Mouse (Mus musculus) urinary bladder, postnatal 4 days (tissue): Measurements from ENCODE around the gene 1700029H14Rik.

Experiments
- DNase-seq, 2 experiments: peaks; one replicate each; pipeline ENCODE4 v3.0.0; 2021 to 2022; ENCODE audit warnings: low spot score in 2 of 2

1700029H14Rik gene

GRCm38 (mm10) chr8:13562118-13562517, at the start of gene 1700029H14Rik:
1700029H14Rik (minus strand) TSS chr8:13562461.
- peak in 1 of 2 experiments; percentile 32 for DNase-seq

DNA sequence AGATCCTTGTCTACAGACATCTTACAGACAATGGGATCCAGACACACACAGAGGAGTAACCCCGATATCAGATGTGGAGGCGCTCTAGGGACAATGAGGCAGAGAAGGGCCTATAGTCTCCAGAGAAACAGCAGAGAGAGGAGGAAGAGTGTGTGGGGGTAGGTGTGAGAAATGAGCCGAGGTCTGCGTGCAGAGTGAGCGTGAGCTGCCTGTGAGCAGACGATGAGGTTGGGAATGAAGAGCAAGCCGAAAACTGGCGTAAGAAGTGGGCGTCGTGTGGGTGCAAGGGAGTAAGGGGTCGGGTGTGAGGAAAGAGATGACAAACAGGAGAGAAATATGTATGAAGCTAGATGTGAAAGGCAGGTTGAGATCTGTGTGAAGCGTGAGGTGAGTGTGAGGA, 49.4 kb upstream of the 1700029H14Rik start:
- no peak for DNase-seq

DNA sequence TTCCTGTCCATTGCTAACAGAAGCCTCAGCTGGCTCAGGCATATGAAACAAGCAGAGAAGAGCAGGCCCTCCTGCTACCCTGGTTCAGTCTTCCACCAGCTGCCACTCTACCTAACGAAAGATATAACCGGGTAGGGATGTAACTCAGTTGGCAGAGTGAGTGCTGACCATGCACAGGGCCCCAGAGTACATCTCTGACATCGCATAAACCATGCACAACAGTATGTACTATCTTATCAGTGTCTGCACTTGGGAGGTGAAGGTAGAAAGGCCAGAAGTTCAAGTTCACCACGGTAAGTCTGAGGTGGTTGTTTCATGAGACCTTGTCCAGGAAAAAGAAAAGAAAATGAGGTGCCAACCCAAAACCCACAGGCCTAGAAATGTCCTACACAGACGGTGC, 47.7 kb upstream of the 1700029H14Rik start:
- DNase-seq, result no peak

- no peak for DNase-seq
Measured at GRCm38 (mm10) chr8:13608946-13609345, 46.7 kb upstream of the 1700029H14Rik start.

DNA sequence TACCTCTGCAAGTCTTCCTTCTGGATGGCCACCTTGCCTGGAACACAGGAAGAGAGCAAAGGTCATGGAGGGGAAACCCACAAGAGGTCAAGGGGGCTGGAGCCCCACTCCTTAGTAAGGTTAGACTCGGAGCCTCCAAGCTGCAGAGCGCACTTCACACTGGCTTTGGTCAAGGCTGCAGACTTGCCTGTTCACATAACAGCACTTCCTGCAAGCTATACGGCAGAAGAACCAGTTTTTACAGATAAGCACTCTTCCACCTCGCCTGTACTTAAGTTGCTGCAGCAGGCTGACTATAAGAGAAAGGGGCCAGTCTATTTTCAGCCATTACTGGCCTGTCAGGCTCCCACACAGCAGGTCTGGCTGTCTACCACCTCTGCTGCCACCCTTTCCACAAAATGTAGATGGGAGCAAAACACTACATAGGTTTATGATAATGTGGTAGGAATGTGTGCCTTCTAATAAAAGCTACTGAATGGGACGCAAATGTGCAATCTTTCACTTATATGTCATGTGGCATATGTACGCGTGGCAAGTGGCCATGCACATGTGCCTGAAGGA, 43.7 kb upstream of the 1700029H14Rik start:
- DNase-seq, result no peak

- no peak for DNase-seq
Measured at GRCm38 (mm10) chr8:13602621-13603020, 40.4 kb upstream of the 1700029H14Rik start.

GRCm38 (mm10) chr8:13601166-13601565, 38.9 kb upstream of the 1700029H14Rik start:
- DNase-seq, result no peak

GRCm38 (mm10) chr8:13600716-13601115, 38.5 kb upstream of the 1700029H14Rik start:
- no peak for DNase-seq

- DNase-seq, result no peak
Measured at GRCm38 (mm10) chr8:13600204-13600603, 37.9 kb upstream of the 1700029H14Rik start.

DNA sequence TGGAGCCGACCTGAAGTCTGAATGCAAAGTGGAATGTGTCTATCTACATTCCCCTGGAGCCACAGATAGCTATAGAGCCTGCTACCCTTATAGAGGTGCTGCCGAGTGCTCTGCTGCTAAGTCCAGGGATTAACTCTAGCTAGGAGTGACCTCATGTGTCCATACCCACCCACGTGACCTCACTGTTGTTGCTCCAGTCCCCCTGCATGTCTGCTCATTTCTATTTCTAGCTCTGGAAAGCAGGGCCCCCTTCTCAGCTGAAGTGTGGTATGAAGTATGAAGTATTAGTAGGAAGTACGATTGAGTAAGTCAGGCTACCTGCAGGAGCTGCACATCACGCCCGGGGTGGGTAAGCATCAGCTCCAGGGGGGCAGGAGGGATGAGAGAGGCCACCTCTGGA, 35.5 kb upstream of the 1700029H14Rik start:
- no peak for DNase-seq

DNA sequence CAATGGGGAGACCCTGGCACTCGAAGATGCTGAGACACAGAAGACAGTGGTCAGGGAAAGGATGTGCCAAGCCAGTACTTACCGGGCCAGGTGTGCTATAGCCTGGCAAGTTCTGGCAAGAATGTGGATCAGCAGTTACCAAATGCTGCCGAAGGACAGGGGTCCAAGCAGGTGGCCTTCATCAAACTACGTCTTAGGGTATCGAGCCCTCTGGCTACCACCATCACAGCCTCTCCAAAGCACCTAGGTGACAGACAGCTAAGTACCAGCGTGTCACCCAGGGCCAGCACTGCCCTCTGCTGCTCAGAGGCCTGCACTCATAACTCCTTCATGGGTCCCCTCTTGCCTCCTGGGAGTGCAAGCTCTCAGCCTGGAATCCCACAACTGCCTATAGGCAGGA, 33.6 kb upstream of the 1700029H14Rik start:
- DNase-seq, result no peak

DNA sequence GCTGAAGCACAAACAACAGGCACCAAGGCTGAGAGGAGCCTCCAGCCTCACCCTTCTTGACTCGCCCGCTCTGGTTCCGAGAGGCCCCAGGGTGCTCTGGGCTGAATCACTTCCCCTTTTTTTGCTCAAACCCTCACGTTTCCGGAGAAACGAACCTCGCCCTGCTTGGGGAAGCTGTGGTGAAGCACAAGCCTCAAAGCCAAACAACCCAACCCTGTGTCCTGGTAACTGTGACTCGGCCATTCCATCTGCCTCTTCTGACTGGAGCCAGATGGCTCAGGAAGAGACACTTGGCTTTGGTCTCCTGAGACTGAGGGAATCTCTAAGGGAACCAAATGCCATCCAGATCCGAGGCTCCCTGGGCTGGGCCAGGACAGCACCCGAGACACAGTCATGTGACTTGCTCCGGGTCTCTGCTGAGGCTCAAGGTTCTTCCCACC, 32.6 kb upstream of the 1700029H14Rik start:
- no peak for DNase-seq

DNA sequence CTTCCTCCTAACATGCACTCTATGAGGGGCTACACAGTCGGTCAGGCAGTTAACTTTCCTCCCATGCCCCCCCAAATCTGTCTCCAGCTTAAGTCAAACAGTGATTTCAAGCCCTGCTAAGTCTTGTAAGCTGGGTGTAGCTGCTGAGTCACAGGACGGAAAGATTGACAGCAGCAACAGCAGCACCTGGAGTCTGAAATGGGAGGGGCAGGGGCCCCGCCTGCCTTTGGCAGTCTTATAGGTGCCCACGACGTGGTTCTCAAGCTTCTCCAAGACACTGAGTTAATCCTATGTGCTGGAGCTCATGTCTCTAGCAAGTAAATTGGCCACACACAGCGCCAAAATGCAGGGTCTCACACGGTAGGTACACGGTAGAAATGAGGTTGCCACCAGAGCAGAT, 31.1 kb upstream of the 1700029H14Rik start:
- no peak for DNase-seq

- DNase-seq, result no peak
Measured at GRCm38 (mm10) chr8:13591246-13591645, 29.0 kb upstream of the 1700029H14Rik start.

DNA sequence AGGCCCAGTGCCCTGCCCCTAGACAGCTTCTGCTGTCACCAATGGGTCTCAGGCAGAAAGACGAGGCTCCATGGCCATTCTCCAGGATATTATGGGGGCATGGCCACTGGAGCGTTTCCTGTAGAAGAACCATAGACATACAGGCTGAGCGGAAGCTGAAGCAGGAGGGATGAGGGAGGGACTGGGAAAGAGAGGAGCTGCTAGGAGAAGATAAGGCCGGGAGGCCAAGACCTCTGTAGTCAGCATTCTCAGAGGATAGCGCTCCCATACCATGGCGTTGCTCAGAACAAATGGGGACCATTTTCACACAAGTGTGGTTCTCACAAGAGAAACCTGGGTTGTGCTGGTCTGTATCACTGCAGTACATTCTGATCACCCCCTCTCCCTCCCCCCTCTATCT, 26.8 kb upstream of the 1700029H14Rik start:
- DNase-seq, result no peak

DNA sequence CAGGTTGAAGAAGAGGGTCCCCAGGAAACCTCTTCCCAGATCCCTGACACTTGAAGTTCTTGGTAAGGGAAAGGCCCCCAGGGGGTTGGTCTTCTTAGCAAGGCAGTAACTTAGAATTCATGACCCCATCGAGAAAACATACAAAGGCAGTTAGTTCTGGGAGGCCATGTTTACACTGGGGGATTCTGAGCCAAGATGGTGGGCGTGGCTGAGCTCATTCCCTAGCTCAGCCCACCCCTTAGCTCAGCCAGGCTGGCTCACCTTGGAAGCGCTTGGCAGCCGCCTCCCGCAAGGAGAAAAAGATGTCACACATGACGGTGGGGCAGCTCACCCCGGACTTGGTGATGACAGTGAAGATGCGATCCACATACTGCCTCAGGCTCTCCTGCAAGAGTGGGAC, 22.4 kb upstream of the 1700029H14Rik start:
- DNase-seq, result no peak

DNA sequence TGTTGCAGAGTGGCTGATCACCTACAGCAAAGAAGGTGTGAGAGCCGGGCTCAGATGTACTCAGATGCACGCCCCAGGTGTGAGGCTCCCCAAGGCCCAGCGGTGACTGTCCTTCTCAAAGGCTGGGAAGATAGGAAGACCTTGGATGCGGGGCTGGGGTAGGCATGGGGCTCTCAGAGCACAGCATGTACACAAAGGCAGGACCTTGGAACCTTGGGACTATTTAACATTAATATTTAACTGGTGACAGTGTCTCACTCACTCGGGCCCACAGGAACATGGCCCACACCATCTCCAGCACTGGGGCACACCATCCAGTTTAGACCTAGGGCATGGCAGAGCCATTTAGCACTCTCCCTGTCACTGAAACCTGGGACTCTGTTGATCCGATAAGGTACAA, 15.6 kb upstream of the 1700029H14Rik start:
- DNase-seq, result no peak

DNA sequence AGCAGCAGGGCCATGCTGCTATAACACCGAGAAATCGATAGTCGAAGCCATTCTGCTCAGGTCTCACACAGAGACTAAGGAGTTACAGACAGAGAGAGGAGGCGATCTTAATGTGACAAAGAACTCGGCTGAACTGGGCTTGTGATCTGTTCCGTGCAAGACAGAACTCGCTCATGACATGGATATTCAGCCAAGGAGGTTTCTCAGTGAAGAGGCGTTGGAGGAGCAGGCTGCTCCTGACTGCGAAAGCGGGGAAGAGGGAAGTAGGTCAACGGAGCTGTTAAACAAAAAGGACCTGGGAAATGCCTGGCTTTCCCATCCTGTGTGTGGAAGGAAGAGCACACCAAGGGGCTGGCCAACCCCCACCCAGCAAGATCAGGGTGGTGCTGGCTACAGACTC, 9.7 kb upstream of the 1700029H14Rik start:
- no peak for DNase-seq

DNA sequence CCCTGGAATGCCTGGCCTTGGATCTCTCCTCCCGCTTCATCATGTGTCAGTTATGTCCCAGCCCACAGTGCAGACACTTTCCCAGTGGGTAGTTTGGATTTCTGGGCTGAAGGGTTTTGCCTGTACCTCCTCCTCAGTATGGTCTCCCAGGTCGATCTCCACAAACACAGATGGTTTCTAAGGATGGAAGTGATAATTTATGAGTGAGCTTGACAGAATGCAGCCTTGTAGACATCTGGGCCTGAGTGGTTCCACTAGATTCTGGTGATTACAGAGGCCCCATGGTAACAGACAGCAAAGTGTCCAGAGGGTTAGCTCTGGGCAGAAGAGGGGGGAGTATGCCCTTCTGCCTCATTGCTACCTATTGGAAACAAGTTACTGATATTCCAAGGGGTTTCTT, 4.7 kb downstream of the 1700029H14Rik start:
- DNase-seq, result no peak

- DNase-seq, result no peak
Measured at GRCm38 (mm10) chr8:13551574-13551830, 10.8 kb downstream of the 1700029H14Rik start.

DNA sequence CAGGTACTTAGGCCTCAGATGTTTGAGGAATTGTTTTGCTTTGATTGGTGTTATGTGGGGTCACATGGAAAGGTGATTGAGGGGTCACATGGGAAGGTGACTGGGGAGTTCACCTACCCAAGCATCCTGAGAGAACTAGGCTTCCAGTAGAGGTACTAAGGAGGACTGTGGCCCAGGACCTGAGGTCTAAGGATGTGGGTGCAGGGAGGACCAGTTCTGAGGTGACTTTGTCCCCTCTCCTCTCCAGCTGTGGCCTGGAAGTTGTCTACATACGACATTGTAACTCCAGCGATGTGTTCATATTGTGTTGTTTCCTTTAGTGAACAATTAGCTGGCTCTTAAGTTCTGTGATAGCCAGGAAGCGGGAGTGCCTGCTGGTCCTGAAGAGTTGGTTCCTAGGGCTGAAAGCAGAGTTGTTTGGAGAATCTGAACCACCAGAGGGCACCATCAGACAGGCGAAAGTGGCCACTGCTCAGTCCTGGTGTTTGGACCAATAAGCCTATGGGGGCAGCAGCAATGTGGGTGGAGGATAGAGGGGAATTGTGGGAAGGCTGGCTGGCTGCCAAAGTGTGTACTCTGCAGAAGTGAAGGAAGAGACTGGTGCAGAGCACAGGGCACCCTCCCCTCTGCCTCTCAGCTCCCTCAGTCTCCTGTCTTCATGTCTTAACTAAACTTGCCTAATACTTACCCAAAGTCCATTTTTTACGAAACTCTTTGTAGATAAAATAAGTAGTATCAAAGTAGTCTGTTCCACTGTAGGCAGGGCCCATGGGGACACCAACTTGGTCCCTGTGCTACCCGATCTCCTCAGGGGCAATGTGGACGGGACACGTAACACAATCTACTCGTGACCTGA, 11.3 kb downstream of the 1700029H14Rik start:
- DNase-seq, result peak; percentile 89 to 93

DNA sequence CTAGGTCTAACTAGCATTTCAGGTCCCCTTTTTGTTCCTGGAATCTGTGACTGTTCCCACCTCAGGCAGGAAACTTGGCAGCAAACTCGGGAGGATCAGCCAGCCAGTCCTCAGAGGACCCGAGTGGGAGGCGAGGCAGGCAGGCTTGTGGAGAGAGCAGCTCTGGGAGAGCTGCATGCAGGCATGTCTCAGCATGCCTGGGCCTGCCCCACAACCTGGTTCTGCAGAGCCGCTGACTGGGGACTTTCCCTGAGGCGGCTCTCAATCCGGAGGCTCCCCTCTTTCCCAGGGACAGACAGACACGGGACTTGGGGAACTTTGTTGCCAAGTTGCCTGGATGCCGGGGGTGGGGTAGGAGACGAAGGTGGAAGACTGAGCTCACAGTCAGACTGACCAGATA, 13.4 kb downstream of the 1700029H14Rik start:
- DNase-seq, result peak in 1 of 2 experiments; percentile 75

GRCm38 (mm10) chr8:13548235-13548634, 14.0 kb downstream of the 1700029H14Rik start:
- peak in 1 of 2 experiments; percentile 58 for DNase-seq

DNA sequence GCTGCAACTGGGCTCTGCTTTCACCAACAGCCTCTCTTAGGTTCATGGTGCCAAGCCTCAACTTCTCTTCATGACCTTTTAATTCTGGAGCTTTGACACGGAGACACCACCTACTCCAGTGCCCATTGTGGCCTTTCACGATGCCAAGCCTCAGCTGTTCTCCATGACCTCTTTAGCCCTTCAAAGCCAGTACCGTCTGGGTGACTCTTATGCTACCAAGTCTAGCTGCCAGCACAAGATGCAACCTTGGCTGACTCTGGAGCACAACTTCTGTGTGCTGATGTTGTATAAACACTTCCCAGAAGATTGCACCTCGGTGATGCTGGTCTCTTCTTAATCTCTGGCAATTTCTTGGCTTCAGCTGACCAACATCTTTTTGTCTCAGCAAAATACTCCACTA, 15.8 kb downstream of the 1700029H14Rik start:
- no peak for DNase-seq
